Mouse (Mus musculus) neural tube, embryonic 10.5 days (tissue): Measurements from ENCODE around the gene Ankdd1a.

Source experiments
- DNase-seq: peaks from one replicate; pipeline ENCODE4 v3.0.0-alpha.2; 2017; ENCODE audit warnings: low spot score; ENCODE audit errors: extremely low spot score

The Ankdd1a gene

DNA sequence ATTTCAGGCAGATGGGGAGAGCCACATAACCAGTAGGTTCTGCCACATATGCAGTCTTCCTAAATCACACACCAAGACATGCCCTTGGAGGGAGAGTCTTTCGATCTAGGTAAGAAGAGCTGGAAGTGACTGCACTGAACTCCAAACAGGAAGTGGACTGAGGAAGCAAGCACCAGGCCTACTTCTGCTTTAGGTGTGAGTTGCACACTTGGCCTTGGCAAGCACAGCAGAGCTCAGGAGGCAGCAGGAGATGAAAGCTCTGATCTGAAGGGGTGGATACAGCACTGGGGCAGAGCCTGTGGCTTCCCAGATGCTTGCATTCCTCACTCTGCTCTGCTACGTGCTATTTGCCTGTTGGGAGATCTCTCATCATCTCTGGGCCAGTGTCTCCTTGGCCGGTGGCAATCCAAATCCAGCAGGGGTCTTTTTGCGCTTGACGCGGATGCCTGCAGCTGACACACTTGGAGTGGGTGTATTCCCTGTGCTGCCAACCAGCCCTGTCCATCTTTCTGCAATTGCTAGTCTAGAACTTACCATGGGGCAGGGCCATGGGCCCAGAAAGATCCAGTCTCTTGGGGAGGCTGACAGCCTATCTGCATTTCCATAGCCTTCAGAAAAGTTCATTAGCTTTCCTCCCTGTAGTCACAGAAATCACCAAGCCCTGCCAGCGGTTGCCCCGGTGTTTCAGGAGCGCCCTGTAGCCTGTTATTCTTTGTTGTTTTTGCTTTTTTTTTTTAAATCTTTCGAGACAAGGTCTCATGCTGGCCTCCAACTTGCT lies 25.8 kb upstream of the Ankdd1a start:
- DNase-seq, result no peak

DNA sequence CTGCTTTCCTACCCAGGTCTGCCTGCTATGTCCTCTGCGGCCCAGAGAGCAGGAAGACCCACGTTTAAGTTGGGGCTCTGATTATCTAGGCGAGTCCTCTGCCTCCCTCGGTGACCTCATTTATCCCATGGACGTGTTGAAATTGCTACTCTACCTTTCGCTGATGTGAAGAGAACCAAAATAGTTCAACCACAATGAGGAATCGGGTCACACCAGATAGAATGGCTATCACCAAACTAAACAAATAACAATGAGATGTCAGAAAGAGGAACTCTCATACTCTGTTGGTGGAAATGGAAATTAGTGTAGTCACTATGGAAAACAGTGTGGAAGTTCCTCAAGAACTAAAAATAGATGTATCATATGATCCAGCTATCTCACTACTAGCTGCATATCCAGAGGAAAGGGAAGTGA lies 22.1 kb upstream of the Ankdd1a start:
- DNase-seq, result no peak

GRCm38 (mm10) chr9:65541126-65542068 lies 21.4 kb upstream of the Ankdd1a start:
- no peak for DNase-seq

- no peak for DNase-seq
Measured at GRCm38 (mm10) chr9:65539697-65540096, 19.7 kb upstream of the Ankdd1a start.

GRCm38 (mm10) chr9:65537901-65538630 lies 18.1 kb upstream of the Ankdd1a start:
- no peak for DNase-seq

DNA sequence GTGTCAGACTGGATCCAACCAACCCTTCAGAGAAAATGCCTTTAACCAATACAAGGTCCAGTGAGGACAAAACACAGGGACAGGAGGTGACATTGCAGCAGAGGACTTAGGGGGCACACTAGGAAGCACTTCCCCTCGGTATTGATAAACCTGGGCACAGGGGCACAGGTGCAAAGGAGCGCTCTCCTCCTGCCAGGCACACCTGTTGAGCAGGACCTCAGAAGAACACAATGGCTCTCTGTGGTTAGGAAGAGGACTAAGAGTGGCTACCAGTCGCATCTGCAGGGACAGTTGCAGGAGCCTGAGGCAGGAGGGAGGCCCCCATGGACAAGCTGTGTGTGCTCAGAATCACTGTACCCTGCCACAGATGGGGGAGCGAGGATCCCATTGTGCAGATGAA lies 16.5 kb upstream of the Ankdd1a start:
- DNase-seq, result no peak

- no peak for DNase-seq
Measured at GRCm38 (mm10) chr9:65535789-65536469, 15.9 kb upstream of the Ankdd1a start.

- no peak for DNase-seq
Measured at GRCm38 (mm10) chr9:65535191-65535722, 15.3 kb upstream of the Ankdd1a start.

DNA sequence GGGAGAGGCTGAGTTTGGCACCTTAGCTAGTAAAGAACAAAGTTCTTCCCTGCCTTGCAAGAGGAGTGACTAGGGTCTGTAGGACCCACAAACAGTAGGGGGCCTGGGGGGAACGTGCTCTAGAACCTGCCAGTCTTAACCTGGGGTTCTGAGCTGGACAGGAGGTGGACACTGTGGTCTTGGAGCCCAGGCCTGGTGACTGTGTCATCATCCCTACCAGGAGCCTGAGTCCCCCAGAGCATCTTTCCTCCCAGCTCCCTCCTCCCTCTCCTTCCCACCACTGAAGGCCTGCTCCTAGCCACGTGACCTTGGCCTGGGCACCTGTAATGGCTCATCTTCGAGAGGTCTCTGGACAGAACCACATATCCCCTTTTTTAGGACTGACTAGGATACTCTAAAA lies 14.1 kb upstream of the Ankdd1a start:
- no peak for DNase-seq

- no peak for DNase-seq
Measured at GRCm38 (mm10) chr9:65532986-65533385, 13.0 kb upstream of the Ankdd1a start.

DNA sequence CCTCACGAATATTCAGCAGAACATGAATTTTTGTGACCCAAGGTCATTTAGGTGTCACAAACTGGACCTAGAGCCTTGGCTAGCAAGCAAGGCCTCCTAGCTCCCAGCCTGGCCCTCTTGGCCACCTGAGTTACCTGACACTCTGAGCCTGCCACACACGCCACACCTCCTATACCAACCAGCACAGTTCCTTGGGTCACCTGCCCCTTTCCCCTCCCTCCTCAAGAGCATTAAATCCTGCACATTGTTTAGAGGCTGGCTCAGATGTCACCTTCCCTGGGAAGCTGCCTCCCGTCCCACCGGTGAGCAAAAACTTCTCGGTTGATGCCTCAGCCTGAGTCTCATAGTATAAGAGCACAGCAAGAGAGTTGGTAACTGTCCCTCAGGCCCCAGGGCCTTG lies 11.3 kb upstream of the Ankdd1a start:
- no peak for DNase-seq

DNA sequence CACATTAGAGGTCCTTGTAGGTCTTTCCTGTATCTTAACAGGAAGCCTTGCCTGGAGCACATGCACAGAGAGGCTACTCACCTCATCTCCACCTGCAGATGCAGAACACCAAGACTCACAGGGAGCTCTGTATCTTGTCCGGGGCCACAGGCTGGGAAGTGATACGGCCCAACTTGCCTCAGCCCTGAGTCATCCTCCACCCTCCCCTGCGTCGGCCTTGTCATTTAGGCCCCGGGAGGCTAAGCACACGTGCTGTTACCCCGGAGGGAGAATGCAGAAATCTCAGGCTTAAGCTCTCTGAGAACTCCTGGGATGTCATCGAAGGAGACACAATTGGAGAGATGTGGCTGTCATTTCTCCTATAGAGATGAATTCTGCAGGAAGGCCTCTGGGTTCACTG lies 9.7 kb upstream of the Ankdd1a start:
- no peak for DNase-seq

GRCm38 (mm10) chr9:65528417-65529038 lies 8.5 kb upstream of the Ankdd1a start:
- no peak for DNase-seq

GRCm38 (mm10) chr9:65525445-65526195 lies 5.6 kb upstream of the Ankdd1a start:
- DNase-seq, result no peak

- peak; percentile 69 for DNase-seq
Measured at GRCm38 (mm10) chr9:65523611-65524364, 3.8 kb upstream of the Ankdd1a start.

DNA sequence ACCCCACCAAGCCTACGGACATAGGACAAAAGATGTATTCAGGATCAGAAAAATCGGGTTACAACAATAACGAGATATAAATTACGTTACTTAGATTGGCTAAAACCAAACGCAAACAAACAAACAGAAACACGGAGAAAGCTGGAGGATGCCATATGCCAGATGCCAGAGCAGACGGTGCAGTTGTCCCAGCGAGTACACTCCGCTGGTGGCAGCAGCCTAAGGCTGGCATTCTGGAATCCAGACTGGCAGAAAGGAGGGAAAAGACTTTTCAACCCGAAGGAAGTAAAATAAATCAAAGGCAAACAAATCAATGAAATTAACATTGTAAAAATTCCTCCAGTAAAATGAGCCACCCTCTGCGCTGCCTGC lies 498 bp upstream of the Ankdd1a start:
- no peak for DNase-seq

DNA sequence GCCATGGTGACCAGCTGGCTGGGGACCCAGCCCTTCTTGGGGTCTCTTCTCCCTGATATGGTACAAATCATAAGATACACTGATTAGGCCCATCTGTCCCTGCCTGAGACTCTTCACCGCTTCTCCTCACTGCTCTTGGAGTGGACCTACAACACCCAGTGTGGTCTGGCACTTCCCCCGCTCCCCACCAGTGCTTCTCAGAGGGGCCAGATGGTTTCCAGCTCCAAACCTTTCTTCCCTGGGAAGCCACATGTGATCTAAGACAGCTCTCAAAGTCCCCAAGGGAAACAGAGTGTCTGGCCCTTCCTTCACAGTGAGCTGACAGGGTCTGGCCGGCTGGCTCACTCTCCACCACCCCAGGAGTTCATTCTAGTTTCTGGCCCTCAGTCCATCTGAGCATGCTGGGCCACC lies 5.1 kb downstream of the Ankdd1a start:
- DNase-seq, result no peak

GRCm38 (mm10) chr9:65514431-65514830 lies 5.6 kb downstream of the Ankdd1a start:
- no peak for DNase-seq

DNA sequence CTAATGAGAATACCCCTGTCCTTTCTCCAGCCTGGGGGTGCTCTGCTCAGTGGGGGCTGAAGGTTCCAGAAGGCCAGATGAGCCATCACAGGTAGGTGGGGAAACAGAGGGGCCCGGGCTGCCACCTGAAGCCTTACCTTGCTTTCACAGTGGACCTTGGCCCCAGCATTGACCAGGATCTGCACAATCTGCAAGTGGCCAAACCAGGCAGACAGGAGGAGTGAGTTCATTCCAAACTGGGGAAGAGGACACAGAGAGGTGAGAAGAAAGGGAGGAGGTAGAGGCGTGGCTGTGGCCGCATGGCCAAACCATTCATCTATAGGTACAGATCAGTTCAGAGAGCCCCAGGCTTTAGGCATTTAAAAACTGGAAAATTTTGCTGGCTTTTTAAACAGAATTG lies 7.5 kb downstream of the Ankdd1a start:
- no peak for DNase-seq
